Mouse (Mus musculus) limb, embryonic 12.5 days (tissue): ENCODE measurements around the gene Tppp3. TPM values are rescaled to one million over a fixed set of nuclear protein-coding genes. Genes with fewer than 3 reads are reported as not detected.

Experiments
- ATAC-seq: fragments of 200-750 bp; cut with Nextera tagmentation; 2 replicates; pipeline ENCODE4 v1.8.0; 2017; ENCODE audit warnings: low read depth, moderate TSS enrichment; ENCODE audit not compliant: insufficient number of reproducible peaks, insufficient read depth, low FRiP score, low TSS enrichment
- H3K27ac ChIP-seq: fragments of 300-500 bp; sonication (generic); 2 replicates; pipeline ENCODE4 v1.5.1; 2016; ENCODE audit warnings: mild to moderate bottlenecking, moderate library complexity
- H3K27me3 ChIP-seq: fragments of 300-500 bp; sonication (generic); 2 replicates; pipeline ENCODE4 v1.6.1; 2016; ENCODE audit warnings: mild to moderate bottlenecking, moderate library complexity
- H3K36me3 ChIP-seq: fragments of 300-500 bp; sonication (generic); 2 replicates; pipeline ENCODE4 v1.6.1; 2016; ENCODE audit warnings: mild to moderate bottlenecking, moderate library complexity
- H3K4me1 ChIP-seq: fragments of 300-500 bp; sonication (generic); replicated peaks from 2 replicates; pipeline ENCODE4 v1.6.1; 2016
- H3K4me2 ChIP-seq: fragments of 300-500 bp; sonication (generic); 2 replicates; pipeline ENCODE4 v1.6.1; 2016; ENCODE audit warnings: mild to moderate bottlenecking, moderate library complexity
- H3K4me3 ChIP-seq: fragments of 300-500 bp; sonication (generic); replicated peaks from 2 replicates; pipeline ENCODE4 v1.5.1; 2016; ENCODE audit warnings: mild to moderate bottlenecking
- H3K9ac ChIP-seq: fragments of 300-500 bp; sonication (generic); replicated peaks from 2 replicates; pipeline ENCODE4 v1.6.1; 2016; ENCODE audit warnings: mild to moderate bottlenecking, moderate library complexity
- H3K9me3 ChIP-seq: fragments of 300-500 bp; sonication (generic); 2 replicates; pipeline ENCODE4 v1.6.1; 2016; ENCODE audit warnings: mild to moderate bottlenecking, moderate library complexity
- WGBS: fragments of 180-500 bp; shearing (Covaris S2); methylation state at CpG from one replicate; pipeline ENCODE4 v1.1.7; 2016; 5-methylcytosine and 5-hydroxymethylcytosine counted together
- polyA plus RNA-seq: library from polyadenylated mRNA; unstranded; fragments of >200 nt; fragmentation: Nextera tagmentation; extraction: Ambion mirVana; gene quantifications from 2 replicates; pipeline ENCODE4 v1.2.1, GENCODE M21; 2016

Gene Tppp3
- polyA plus RNA-seq, 1 experiment from 2014 or later: 28.9 TPM

- Histone ChIP-seq H3K4me1 (peaks cover 9% of the 10 kb centered on the region; the same call in 1 of the 2 replicates), H3K9ac (no peak overlapping the region), H3K4me3 (no peak overlapping the region), H3K36me3 (no peaks in the 10 kb centered on the region), H3K9me3 (no peaks in the 10 kb centered on the region), H3K27ac (no peak overlapping the region), H3K4me2 (peak overlapping the region; percentile 19; the same call in 1 of the 2 replicates), H3K27me3 (0 out of 2 replicates have a peak, but pooled peaks cover 3% of the 10 kb centered on the region)
- 52% methylated on average over 11 of the region's 11 CpGs for WGBS
- ATAC-seq: no peak
Measured at GRCm38 (mm10) chr8:105445296-105446126, 25.8 kb downstream of the Tppp3 start.

- H3K9ac ChIP-seq: no peak overlapping the region
- no peak overlapping the region for H3K4me3 ChIP-seq
- no peak overlapping the region for H3K4me2 ChIP-seq
- ATAC-seq: no peak
- WGBS: 88% methylated on average over 5 of the region's 5 CpGs
- H3K9me3 ChIP-seq: no peaks in the 10 kb centered on the region
- H3K4me1 ChIP-seq: peaks cover 9% of the 10 kb centered on the region; the same call in 1 of the 2 replicates
- no peaks in the 10 kb centered on the region for H3K36me3 ChIP-seq
- H3K27me3 ChIP-seq: peaks cover 6% of the 10 kb centered on the region; the same call in 1 of the 2 replicates
- no peak overlapping the region for H3K27ac ChIP-seq
Measured at GRCm38 (mm10) chr8:105442661-105443060, 28.7 kb downstream of the Tppp3 start.

GRCm38 (mm10) chr8:105441433-105441832 is 29.9 kb downstream of the Tppp3 start:
- Histone ChIP-seq H3K36me3 (no peaks in the 10 kb centered on the region), H3K4me2 (no peak overlapping the region), H3K27ac (no peak overlapping the region), H3K27me3 (peaks cover 6% of the 10 kb centered on the region; the same call in 1 of the 2 replicates), H3K9ac (no peak overlapping the region), H3K4me1 (peaks cover 9% of the 10 kb centered on the region; the same call in 1 of the 2 replicates), H3K4me3 (no peak overlapping the region), H3K9me3 (no peaks in the 10 kb centered on the region)
- WGBS: 7% methylated on average over 6 of the region's 6 CpGs
- no peak for ATAC-seq

DNA sequence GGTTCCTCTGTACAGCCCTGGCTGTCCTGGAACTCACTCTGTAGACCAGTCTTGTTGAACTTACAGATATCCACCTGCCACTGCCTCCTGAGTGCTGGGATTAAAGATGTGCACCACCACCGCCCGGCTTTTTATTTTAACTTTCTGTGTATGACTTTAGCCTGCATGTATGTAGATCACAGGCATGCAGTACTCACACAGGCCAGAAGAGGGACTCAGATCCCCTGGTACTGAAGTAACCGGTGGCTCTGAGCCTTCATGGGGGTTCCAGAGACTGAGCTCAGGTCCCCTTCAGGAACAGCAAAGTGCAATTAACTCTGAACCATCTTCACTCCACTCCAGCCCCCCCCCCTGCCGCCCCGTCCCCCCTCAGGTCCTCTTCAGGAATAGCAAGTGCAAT is 32.5 kb downstream of the Tppp3 start:
- Histone ChIP-seq H3K27ac (no peak overlapping the region), H3K27me3 (peaks cover 9% of the 10 kb centered on the region; the same call in 1 of the 2 replicates), H3K4me1 (no peaks in the 10 kb centered on the region), H3K9ac (no peak overlapping the region), H3K36me3 (no peaks in the 10 kb centered on the region), H3K9me3 (no peaks in the 10 kb centered on the region), H3K4me3 (no peak overlapping the region), H3K4me2 (no peak overlapping the region)
- WGBS: 36% methylated on average over 5 of the region's 5 CpGs
- ATAC-seq: no peak

DNA sequence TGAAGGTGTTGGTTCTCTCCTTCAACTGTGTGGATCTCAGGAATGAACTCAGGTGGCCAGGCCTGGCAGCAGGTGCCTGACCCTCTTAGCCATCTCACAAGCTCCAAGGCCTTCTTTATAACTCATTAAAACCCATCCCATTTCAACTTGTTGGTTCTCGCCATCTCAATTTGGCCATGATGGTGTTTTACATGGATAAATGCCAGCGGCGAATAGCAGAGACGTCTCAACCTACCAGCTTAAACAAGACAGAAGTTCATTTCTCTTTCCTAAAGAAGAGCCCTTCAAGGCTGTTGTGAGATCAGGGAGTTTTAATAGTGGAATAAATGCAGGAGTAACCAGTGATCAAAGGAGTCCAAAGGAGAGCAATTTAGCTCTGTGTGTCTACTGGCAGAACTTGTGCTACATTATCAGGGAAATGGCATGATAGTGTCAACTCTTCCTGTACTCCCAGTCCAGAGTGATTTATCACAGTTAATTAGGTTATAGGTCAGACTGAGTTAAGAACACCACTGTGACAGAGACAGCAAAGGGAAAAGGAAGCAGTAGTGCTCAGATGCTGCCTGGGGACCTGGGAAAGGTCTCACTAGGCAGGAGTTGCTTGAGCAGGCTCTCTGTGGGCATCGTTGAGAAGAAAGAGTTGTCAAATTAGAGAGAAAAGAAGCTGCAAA is 34.1 kb downstream of the Tppp3 start:
- WGBS: 85% methylated on average over 5 of the region's 5 CpGs
- no peak overlapping the region for H3K9ac ChIP-seq
- H3K36me3 ChIP-seq: no peaks in the 10 kb centered on the region
- no peak for ATAC-seq
- no peaks in the 10 kb centered on the region for H3K4me1 ChIP-seq
- peaks cover 5% of the 10 kb centered on the region; the same call in 1 of the 2 replicates for H3K27me3 ChIP-seq
- no peak overlapping the region for H3K27ac ChIP-seq
- no peak overlapping the region for H3K4me3 ChIP-seq
- no peaks in the 10 kb centered on the region for H3K9me3 ChIP-seq
- no peak overlapping the region for H3K4me2 ChIP-seq

DNA sequence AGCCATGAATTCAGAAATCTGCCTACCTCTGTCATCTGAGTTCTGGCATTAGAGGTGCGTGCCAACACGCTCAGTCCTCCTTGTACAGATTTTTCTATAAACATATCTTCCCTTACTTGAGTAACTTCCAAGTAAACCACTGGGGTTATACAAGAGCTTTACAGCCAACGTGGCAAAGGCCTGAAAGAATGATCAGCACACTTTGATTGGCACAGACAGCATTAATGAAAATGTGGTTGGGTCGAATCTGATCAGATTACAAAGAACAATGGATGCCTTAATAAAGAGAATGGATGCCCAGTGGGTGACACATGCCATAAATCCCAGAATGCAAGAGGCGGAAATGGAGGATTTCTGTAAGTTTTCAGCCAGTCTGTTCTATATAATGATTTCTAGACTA is 35.1 kb downstream of the Tppp3 start:
- Histone ChIP-seq H3K9ac (no peak overlapping the region), H3K4me3 (no peak overlapping the region), H3K36me3 (no peaks in the 10 kb centered on the region), H3K9me3 (no peaks in the 10 kb centered on the region), H3K27me3 (peaks cover 5% of the 10 kb centered on the region; the same call in 1 of the 2 replicates), H3K27ac (no peak overlapping the region), H3K4me2 (no peak overlapping the region), H3K4me1 (no peaks in the 10 kb centered on the region)
- ATAC-seq: no peak
- 77% methylated on average over 5 of the region's 5 CpGs for WGBS

- H3K27ac ChIP-seq: no peak overlapping the region
- H3K4me2 ChIP-seq: no peak overlapping the region
- WGBS: 68% methylated on average over 5 of the region's 5 CpGs
- H3K4me1 ChIP-seq: no peaks in the 10 kb centered on the region
- H3K4me3 ChIP-seq: no peak overlapping the region
- H3K36me3 ChIP-seq: no peaks in the 10 kb centered on the region
- 0 out of 2 replicates have a peak, but pooled peaks cover 3% of the 10 kb centered on the region for H3K27me3 ChIP-seq
- no peak for ATAC-seq
- no peak overlapping the region for H3K9ac ChIP-seq
- no peaks in the 10 kb centered on the region for H3K9me3 ChIP-seq
Measured at GRCm38 (mm10) chr8:105434136-105434535, 37.2 kb downstream of the Tppp3 start.

DNA sequence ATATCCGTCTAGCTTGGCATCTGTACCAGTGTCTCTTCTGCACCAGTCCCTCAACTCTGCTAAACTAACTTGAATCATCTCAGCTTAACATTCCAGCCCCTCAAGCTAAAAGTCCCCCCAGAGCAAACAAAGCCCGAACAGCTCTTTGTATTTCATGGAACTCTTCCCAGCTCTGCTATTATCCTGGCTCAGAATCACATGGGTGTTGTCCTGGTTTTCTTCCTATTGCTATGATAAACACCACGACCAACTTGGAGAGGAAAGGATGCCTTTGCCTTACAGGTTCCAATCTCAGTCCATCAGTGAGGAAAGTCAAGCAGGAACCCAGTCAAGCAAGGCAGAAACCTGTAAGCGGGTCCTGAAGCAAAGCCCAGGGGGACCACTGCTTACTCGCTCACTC is 37.8 kb downstream of the Tppp3 start:
- H3K27me3 ChIP-seq: 0 out of 2 replicates have a peak, but pooled peaks cover 3% of the 10 kb centered on the region
- no peaks in the 10 kb centered on the region for H3K9me3 ChIP-seq
- no peak overlapping the region for H3K27ac ChIP-seq
- no peaks in the 10 kb centered on the region for H3K4me1 ChIP-seq
- H3K4me3 ChIP-seq: no peak overlapping the region
- H3K4me2 ChIP-seq: no peak overlapping the region
- H3K36me3 ChIP-seq: no peaks in the 10 kb centered on the region
- H3K9ac ChIP-seq: no peak overlapping the region
- WGBS: 72% methylated on average over 5 of the region's 5 CpGs
- ATAC-seq: no peak

DNA sequence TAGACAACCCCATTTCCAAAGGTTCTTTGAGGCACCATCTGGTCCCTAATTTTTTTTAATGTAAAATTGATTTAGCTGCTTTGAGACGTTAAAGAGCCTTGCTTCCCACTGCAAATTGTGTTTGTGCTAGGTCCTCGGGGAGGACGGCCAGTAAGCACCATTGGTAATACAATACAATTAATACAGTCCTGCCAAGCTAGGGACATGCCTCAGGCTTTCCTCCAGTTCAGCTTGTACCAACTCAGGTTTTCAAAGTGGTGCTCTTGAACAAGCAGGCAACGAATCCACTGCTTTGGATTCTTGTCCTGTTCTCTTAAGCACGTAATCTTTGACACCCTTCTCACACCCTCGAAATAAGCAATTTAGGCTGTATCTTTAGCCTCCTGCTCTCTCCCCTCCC is 38.3 kb downstream of the Tppp3 start:
- WGBS: 63% methylated on average over 6 of the region's 6 CpGs
- H3K9ac ChIP-seq: no peak overlapping the region
- H3K4me1 ChIP-seq: no peaks in the 10 kb centered on the region
- H3K9me3 ChIP-seq: no peaks in the 10 kb centered on the region
- no peaks in the 10 kb centered on the region for H3K36me3 ChIP-seq
- ATAC-seq: no peak
- H3K4me3 ChIP-seq: no peak overlapping the region
- H3K4me2 ChIP-seq: no peak overlapping the region
- 0 out of 2 replicates have a peak, but pooled peaks cover 3% of the 10 kb centered on the region for H3K27me3 ChIP-seq
- no peak overlapping the region for H3K27ac ChIP-seq

DNA sequence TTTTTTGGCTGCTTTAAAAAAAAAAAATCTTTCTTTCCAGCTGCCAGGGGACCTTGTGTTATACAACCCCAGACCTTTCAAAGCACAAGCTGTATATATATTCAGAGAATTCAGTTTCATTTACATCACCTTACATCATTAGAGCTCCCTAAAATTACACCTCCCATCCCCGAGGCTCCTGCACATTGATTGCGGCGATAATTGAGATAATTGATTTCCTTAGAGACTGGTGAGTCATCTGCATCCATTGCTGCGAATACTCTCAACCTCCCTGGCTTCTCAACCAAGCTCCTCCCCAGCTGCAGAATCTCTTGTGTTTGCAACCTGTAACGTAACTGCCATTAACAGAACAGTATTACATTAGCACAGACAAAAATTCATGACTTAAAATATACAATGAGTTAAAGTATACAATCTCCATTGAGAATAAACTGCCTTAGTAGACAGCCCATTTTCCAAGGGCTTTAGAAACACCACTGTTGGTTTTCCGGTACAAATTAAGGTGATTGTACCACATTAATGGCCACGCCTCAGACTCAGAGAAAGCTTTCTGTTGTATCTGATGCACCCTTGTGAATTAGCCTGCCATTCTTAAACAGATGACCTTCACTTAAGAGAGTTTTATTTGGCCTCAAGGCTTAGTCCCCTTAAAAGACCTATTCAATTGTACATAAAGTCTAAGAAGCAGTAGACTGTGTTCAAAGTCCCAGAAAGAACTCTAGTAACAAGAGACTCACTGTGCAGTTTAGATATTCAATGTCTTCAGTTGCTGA is 39.4 kb downstream of the Tppp3 start:
- H3K36me3 ChIP-seq: no peaks in the 10 kb centered on the region
- H3K27ac ChIP-seq: no peak overlapping the region
- 72% methylated on average over 7 of the region's 7 CpGs for WGBS
- no peak overlapping the region for H3K4me3 ChIP-seq
- H3K9ac ChIP-seq: no peak overlapping the region
- 0 out of 2 replicates have a peak, but pooled peaks cover 3% of the 10 kb centered on the region for H3K27me3 ChIP-seq
- no peak overlapping the region for H3K4me2 ChIP-seq
- no peak for ATAC-seq
- no peaks in the 10 kb centered on the region for H3K9me3 ChIP-seq
- no peaks in the 10 kb centered on the region for H3K4me1 ChIP-seq

DNA sequence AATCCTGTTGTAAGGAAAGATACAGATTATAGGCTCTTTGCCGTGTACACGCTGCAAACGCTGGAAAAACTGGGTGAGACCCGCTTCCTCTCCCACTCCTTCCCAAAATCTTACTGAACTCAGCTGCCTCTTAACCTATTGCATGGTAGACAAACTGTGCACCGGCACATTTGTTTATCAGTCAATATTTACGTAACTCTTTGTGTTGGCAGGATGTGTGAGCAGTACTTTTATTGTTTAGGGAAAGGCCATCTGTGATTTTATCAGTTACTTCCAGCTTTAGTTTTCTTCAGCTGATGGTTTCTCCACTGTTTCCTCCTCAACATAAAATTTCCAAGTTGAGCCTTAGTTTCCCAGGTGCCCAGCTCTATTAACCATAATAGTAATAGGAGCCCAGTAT is 44.4 kb downstream of the Tppp3 start:
- Histone ChIP-seq H3K27me3 (no peaks in the 10 kb centered on the region), H3K9ac (no peak overlapping the region), H3K36me3 (no peaks in the 10 kb centered on the region), H3K4me3 (no peak overlapping the region), H3K9me3 (no peaks in the 10 kb centered on the region), H3K4me1 (no peaks in the 10 kb centered on the region), H3K27ac (no peak overlapping the region), H3K4me2 (no peak overlapping the region)
- no peak for ATAC-seq
- WGBS: 77% methylated on average over 6 of the region's 6 CpGs
